Mouse (Mus musculus): ENCODE results near the gene Vmn2r69. TPM values are rescaled to one million over a fixed set of nuclear protein-coding genes. Genes with fewer than 3 reads are reported as not detected.

The Vmn2r69 gene
- not detected in 2 replicates for polyA plus RNA-seq (2012; rRNA removed)

DNA sequence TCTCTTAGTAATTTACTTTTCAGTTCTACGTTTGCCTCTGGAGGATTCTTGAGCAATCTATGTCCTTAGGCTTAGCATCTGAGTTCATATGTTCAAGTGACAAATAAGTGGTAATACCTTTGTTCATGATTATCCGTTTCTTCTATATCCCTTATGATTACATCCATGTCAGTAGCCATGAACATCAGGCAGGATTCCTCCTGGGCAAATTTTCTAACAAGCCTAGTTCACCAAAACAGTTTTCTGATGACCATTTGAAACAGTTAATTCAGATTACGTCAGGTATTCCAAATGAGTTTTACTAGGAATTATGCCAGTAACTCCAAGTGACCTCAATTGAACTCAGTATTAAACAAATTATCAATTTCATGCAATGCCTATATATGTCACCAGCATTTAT lies at the start of gene Vmn2r69:
Vmn2r69 (minus strand) TSS at position 101 of the 400 bp plus-strand sequence.
- no peak for DNase-seq (ENCODE audit: low read depth)

Other genes starting within 250 kb of the Vmn2r69 start
- gene Vmn2r68, start 178.1 kb downstream of the Vmn2r69 start, polyA plus RNA-seq (2012; rRNA removed), result not detected in 2 replicates
- gene Vmn2r71, start 147.2 kb upstream of the Vmn2r69 start, polyA plus RNA-seq (2012; rRNA removed), result not detected in 2 replicates
- gene Vmn2r70, start 153.3 kb upstream of the Vmn2r69 start, polyA plus RNA-seq (2012; rRNA removed), result not detected in 2 replicates

Measured in gonadal fat pad, adult 2 months (tissue).